Mouse (Mus musculus): ENCODE measurements around the gene Gm45711.
"Not testable (repeated sequence)": the region's sequence is repeated elsewhere in the genome, so short reads cannot be mapped to it uniquely, and the experiment has no call there.

DNA sequence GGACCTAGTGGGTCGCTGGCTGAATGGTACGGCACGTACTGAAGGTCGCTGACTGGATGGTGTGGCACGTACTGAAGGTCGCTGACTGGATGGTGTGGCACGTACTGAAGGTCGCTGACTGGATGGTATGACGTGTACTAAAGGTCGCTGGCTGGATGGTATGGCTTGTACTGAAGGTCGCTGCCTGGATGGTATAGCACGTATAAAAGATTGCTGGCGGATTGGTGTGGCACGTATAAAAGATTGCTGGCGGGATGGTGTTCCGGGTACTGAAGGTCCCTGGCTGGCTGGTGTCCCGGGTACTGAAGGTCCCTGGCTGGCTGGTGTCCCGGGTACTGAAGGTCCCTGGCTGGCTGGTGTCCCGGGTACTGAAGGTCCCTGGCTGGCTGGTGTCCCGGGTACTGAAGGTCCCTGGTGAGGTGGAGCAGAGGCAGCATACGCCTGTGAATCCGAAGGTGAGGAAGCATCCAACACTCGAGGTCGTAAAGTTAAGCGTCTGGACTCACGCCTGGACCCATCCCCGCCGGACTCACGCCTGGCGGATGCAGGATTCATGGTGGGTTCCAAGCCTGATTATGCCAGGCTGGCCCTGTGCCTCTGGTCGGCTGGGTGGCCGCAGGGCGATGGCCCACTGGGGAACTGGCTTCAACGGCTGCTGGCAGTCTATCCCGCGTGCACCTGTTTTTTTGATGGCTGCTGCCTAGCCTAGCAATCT is at the start of gene Gm45711, which contains the start of gene Cmtm1:
- not testable (repeated sequence) for TF ChIP-seq FLI1 (IDR thresholded peaks at IDR 0.05; ENCODE audit: low read length); GATA1 (IDR thresholded peaks at IDR 0.05; ENCODE audit: borderline replicate concordance, low read length)

Data from megakaryocyte, embryonic 14.5 days (primary cell).